Mouse (Mus musculus) common myeloid progenitor, adult 5-6 weeks (primary cell): ENCODE data around the gene Stat3. TPM values are rescaled to one million over a fixed set of nuclear protein-coding genes. Genes with fewer than 3 reads are reported as not detected.

Experiments
- ATAC-seq: replicated peaks from 2 replicates; pipeline ENCODE4 v1.8.0; 2016; ENCODE audit warnings: low read depth, mild to moderate bottlenecking, moderate TSS enrichment, inconsistent platforms; ENCODE audit not compliant: poor library complexity, severe bottlenecking
- total RNA-seq: library from RNA; stranded (forward); fragments of 200-1000, 187-1606 nt; gene quantifications from 2 replicates; pipeline ENCODE4 v1.2.3, GENCODE M21; 2017

Stat3 gene
- total RNA-seq, 1 experiment from 2014 or later = 74.9 TPM

DNA sequence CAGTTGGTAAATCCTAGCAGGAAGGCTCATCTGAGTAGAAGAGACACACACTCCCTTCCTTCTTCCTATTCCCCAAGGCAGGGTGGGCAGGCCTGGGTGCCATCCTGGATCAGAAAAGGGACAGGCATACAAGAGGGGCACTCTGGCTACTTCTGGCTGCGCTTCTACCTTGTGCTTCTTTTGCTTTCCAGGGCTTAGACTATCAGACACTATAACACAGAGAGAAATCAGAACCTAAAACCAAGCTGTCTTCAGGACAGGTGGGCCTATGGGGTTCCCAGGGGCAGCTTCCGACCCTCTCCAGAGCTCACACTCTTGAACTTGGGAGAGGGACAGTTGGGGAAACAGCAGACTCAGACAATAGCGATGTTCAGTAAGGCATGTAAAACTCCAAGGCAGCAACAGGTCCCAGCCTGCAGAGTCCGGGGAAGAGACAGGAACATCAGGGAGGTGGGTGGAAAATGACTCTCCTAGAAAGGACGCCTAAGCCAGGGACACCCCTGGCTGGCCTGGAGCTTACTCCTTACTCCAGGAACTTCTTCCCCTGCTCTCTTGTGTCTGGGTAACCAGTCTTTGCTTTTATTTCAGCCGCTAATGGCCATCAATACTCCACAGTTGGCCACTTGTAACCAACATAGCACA, 25.7 kb upstream of the Stat3 start:
- no peak for ATAC-seq

DNA sequence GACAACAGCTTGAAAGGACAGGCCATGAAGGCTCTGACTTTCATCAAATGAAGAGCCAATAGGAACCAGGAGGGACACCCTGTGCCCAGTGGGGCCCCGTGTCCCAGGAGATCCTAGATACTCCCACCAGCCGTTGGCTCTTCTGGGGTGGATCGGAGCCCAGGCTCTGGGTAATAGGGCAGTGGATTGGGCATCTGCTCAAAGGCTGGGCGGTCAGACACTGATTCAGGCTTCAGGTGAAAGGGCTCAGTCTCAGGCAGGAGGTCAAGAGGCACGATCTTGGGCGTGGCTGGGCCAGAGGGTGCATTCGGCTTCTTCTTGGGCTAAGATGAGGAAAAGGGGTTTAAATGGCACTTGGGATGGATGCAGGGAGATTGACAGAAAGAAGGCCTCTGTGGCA, 24.8 kb upstream of the Stat3 start:
- ATAC-seq = no peak

DNA sequence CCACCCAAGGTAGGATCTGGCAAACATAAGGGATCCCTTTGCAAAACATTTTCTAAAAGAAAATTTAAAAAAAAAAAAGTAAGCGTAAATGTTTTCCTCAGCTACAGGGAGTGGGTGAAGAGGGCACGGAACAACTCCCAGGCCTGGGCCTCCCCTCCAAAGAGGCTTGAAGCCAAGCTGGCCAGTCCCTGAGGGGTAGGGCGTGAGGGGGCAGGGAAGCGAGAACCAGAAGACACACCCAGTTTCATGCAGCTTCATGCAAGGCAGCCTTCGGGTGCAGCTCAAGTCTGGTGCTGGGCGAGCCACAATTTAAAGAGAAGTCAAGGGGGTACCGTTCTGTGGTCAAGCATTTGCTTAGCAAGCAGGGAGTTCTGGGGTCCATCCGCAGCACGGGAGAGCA, 24.3 kb upstream of the Stat3 start:
- no peak for ATAC-seq

DNA sequence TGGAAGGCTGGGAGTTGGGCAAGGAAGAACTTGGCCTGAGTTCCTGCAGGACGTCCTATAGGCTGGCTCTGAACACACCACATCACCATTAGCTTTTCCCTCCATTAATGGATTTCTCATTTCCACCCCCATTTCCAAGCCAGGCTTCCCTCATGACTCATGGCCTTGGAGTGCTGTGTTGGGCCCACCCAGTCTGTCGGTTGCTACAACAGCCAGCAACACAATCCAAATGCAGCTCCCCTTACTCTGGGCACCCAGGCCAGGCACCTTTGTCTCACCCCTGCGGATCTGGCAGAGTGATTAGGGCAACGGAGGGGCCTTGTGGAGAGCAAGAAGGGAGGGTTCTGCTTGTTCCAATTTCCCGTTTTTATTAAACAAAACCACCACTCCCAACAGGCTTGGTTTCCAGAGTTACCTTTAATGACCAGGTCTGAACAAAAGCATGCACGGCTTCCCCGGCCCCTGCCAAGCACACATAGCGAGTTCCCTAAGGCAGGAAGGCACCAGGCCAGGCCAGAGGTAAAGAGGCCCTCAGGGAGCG, 23.1 kb upstream of the Stat3 start:
- ATAC-seq = no peak

DNA sequence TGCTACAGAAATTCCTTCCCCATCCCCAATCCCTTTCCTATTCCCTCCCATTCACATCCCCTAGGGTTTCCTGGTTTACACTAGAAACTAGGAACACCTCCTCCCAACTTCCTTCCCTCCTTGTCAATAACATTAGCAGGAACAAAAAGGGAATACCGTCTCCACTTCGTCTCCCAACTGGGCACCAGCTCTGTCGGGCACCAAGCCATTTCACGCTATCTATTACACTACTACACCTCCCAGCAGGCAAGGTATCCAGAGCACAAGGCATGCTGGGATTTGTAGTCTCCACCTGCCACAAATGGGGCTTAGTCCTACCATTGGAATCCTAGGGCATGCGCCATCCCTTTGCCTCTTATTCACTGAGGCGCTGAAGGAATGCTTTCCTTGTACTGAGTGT, 21.2 kb upstream of the Stat3 start:
- no peak for ATAC-seq

DNA sequence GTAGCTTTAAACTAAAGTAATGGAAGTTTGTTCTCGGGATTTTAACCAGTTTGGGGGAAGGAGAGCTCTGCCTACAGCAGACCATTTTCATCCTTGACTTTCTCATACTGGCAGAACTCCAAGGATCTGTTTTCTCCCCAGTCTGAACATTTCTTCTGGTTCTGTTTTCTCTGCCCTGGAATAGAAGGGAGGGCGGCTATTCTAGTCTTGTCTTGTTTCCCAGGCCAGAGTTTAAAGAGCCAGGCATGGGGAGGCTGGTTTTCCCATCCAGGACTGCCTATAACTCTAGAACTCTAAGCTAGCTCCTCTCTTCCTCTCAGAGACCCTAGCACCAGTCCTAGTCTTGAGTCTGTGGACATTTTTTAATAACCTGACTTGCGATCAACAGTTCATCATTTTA, 20.5 kb upstream of the Stat3 start:
- ATAC-seq = no peak

DNA sequence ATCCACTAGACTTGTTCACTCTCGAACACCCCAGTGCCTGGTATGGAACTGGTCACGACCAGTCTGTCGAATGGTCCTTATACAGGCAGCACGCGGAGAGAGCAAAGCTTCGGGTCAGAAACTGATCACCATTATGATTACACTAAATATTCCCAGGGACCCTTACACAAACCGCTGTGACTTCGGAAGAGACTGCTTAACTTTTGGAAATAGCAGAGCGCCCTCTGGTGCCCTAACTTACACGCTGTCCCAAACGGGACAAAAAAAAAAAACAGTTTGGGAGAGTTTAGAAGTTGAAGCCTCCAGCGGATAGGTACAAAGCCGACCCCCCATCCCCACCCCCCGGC, 20.1 kb upstream of the Stat3 start:
- peak; percentile 24; the same call in 1 of the 2 replicates for ATAC-seq

DNA sequence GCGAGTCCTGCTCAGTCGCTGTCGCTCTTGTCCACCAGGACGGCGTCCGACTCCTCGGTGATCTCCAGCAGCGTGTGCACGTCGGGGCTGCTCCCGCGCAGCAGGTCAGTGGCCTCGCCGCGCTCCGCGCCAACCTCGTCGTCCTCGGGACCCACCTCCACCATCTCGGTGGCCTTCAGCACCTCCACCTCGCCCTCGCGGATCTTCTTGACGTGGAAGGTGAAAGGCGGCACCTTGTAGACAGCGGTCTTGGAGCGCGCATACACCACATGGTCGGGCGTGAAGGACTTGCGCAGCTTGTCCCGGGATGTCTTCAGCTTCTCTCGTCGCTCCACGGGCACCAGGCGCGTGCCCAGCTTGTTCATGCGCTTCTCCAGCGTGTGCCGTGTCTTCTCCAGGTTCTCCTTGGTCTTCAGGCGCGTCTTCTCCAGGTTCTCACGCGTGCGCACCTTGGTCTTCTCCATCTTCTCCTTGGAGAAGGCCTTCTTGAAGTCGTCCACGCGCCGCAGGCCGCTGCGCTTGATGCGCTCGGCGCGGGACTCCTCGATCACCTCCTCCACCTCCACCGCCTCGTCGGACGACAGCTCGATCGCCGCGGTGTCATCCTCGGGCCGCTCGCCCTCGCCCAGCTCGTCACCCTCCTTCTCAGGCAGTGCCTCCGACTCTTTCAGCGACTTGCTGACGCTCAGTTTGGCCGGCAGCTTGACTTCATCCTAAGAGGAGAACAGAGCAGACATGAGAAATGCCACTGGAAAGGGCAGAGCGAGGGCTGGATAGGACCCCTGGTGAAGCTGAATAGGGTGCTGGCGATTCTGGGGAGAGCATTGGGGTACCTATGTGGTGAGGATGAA, 19.5 kb upstream of the Stat3 start:
- no peak for ATAC-seq

DNA sequence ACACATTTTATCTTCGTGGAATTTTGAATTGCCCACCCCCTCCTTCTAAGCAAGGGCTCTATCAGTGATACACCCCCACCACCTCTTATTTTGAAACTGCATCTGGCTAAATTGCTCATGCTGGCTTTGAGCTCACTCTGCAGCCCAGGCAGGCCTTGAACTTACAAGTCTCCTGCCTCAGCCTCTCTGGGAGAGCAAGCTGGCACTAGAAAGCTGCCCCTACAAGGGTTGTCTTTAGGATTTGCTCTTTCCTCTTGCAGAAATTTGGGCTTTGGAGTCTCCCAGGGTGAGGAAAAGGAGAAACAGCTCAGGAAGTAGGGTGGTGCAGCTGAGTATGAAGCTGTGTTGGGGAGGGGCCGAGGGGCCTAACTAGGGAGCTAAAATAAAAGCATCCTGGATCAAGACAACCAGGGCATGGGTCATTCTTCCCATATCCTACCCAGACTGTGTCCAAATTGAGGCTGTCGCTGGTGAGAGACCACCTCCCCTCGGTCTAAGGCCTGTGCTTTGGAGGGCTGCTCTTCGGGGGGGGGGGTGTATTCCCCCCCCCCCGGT, 18.7 kb upstream of the Stat3 start:
- no peak for ATAC-seq

DNA sequence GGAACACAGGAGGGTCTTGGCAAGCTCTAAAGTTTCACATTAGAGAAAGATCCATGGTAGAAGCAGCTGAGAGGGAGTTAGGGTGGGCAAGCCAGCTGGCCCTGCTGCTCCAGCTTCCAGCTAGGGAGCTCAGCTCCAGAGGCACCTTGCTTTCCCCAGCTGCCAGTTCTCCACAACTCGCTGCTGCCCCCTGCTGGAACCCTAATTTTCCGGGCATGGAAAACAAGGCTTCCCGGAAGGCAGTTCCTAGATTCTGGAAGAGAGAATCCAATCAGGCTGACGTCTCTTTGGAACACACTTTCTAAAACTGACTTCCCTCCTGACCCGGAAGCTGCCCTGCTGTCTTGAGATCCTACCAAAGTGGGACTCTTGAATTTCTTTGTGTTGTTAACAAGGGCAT, 17.9 kb upstream of the Stat3 start:
- ATAC-seq = 0 out of 2 replicates have a peak, but pooled peaks have one; percentile 26

DNA sequence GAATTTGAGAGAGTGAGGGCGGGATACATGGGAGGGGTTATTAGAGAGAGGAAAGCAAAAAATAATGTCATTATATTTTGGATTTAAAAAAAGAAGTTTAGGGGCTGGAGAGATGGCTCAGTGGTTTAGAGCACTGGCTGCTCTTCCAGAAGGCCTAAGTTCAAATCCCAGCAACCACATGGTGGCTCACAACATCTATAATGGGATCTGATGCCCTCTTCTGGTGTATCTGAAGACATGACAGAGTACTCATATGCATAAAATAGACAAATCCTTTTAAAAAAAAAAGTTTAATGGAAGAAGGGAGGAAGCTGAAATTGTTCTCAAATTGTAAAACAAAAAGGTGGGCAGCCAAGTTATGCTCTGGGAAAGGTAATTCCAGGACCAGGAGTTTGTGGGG, 10.2 kb upstream of the Stat3 start:
- ATAC-seq = no peak

DNA sequence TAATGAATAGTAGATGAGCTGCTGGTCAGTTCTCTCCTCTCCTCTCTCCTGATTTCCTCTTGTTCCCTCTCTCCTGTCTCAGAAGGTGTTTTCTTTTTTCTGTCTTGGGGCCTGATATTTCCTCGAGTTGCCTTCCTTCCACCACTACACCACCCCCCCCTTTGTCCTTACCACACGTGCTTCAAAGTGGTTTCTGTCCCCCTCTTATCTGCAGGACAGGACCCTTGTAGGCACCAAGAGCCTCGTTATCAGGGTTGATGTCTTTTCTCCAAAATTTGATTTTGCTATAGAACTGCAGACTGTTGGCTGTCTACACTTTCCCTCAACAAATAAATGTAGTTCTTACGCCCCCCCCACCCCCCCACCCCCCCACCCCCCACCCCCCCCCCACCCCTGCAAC, 9.0 kb upstream of the Stat3 start:
- ATAC-seq = no peak

DNA sequence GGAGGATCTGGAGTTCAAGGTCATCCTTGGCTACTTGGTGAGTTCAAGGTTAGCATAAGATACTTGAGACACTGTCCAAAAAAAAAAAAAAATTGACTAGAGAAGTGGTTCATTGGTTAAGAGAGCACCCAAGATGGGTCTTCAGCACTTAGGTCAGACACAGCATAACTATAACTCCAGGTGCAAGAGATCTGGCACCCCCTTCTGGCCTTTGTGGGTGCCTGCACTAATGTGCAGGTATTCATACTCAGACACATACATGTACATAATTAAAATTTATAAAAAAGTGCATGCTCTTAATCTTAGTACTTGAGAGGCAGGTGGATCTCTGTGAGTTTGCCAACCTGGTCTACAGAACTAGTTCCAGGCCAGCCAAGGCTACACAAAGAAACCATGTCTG, 8.2 kb upstream of the Stat3 start:
- peak; percentile 39; the same call in 1 of the 2 replicates for ATAC-seq

DNA sequence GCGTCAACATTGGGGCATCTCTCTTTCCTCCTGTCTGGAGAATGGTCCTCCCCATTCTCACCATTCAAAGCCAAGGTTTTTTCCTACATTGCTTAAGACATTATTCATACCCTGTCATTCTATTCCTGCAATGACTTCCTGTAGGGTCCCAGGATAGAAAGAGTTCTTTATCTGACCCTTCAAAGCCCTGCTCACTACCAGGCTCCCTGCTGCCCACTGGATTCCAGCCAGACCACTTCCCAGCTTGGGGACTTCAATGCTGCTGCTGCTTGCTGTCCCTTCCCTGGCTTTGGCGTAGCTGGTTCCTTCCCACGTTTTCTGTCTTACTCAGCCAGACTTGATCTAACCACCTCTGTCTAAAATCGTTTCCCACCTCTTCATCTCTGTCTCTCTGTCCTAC, 7.5 kb upstream of the Stat3 start:
- peak; percentile 50 for ATAC-seq

DNA sequence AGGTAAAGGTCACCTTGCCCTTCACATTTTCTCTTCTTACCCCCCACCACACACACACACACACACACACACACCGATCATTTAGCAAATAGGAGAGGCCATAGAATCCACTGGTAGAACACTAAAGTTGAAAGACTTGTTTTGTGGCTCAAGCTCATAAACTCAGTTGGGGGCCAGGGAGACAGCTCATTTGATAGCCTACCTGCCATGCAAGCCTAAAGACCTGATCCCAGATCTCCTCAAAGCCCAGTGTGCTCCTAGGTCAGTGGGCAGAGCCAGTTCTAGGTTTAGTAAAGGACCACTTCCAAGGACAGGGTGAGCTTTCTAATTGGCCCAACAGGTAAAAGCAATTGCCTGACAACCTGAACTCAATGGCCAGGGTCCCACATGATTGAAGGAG, 3.0 kb upstream of the Stat3 start:
- no peak for ATAC-seq

DNA sequence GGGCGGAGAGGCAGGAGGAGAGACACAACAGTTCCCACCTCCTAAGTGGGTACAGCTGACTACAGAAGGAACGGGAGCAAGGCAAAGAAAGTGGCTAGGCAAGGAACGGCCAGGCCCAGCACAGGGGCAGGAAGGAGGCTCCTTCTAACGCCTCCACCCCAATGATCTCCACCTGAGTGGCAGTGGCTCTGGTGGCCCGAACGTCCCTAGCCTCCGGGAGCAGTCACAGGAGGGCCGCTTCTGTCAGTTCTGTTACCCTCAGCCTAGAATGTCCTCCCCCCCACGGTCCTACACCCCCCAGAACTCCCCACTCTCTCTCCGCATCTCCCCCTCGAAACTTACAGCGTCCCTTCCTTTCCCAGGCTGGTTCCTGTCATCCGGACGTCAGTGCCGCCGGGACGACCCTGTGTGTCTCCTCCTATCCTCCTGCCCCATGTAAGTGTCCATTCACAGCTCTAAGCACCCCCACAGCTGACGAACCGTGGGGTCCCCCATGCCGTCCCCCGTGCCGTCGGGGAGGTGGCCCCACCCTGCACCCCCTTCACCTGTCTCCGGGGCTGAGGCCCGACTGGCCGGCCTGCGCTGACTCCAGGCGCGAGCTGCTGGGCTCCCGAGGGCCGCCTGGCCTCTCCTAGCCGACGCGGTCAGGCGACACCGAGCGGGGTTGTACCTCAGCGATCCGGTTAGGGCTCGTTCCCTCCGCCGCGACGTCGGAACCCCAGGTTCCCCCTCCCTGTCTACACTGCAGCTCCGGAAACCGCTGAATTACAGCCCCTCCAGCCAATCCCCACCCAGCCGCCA, 429 bp downstream of the Stat3 start:
- no peak for ATAC-seq

DNA sequence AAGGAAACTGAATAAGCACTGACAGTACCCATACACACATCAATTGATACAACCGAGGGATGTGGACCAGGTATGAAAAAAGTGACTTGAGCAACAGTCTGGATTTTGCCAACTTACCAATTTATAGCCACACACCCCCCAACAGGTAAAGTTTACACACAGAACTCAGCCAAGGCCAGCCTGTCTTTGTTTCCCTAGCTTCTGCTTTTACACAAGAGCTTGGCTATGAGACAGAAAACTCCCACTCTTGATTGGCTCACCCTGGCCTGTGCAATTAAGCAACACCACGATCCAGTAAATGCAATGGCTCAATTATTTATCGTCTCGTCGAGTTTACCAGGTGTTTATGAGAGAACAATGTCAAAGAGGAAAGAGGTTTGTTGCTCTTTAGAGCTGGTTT, 1.2 kb downstream of the Stat3 start:
- ATAC-seq = no peak

DNA sequence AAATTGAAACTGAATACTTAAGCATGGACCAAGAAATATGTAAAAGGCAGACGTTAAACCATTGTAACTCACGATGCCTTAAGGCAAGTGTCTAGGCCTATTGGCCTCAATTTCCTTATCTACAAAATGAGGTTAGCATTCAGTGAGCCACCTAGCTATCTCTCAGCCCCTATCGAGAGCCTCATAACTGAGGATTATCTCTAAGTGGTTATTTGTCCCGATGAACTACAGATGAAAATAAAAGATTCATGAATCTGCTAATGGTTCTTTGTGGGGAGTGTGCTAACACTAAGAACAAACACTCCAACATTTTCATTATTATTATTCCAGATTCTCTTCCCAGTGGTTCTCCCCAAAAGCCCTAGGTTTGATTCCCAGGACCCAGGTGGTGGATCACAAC, 2.0 kb downstream of the Stat3 start:
- ATAC-seq = no peak

DNA sequence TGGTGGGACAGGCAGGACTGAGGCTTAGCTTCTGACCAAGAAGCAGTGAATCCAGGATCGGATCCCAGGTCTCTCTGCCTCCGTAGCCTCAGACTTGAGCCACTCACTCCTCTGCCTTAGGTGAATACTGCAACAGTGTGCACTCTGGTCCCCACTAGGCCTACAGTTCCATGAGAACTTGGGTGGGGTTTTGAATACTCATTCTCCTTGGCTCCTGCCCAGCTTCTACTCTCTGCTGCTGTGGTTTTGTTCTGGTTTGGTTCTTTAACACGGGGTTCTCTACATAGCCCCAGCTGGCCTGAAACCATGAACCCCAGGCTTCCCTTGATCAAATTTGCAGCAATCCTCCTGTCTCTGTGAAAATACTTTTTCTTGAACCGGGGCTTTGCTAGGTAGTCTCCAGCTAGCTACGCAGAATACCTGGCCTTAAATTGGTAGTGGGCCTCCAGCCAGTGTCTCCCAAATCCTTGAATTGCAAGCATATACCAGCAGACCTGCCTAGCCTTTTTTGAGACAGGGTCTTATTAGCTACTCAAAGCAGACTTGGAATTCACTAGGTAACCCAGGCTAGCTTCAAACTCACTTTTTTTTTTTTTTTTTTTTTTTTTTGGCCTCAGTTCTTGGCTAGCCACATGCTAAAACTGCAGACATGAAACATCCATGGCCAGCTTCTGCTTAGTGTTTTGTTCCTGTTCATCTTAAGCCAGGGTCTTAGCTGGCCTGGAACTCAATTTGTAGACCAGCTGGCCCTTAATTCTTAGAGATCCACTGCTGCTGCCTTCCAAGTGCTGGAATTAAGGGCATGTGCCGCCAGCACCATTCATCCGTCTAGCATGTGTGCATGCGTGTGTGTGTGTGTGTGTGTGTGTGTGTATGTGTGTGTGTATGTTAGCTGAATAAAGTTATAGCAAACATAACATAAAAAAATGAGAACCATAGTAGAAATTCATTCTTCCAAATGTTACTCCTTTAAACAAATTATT, 3.7 kb downstream of the Stat3 start:
- ATAC-seq = peak; percentile 31
